Mouse (Mus musculus): ENCODE results near the gene Rpl23a. TPM values are rescaled to one million over a fixed set of nuclear protein-coding genes. Genes with fewer than 3 reads are reported as not detected.

Rpl23a gene
- polyA plus RNA-seq, 1 experiment from 2014 or later: 698 TPM

DNA sequence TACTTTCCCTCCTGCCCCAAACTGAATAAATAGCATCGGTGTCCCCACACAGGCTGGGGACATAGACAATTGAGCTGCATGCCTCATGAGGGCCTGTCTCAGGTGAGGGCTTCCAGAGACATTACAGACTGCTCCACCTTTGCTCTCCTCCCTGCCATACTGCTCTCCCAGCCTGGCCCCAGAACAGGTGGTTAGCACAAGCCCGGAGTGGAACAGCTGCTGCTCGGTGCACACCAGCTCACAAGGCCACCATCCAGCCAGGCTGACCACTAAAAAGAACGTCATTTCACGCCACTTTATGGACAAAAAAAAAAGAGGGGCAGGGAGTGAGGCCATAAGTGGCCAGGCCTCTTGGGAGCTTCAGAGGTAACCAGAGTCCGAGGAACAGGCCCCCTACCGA lies 23.8 kb upstream of the Rpl23a start:
- no peak for ATAC-seq
- Histone ChIP-seq H3K36me3 (ENCODE audit: control insufficient read depth, insufficient read depth, low read length) (peaks cover 38% of the 10 kb centered on the region), H3K4me1 (ENCODE audit: control insufficient read depth, insufficient read depth, low read length) (no peaks in the 10 kb centered on the region), H3K4me2 (ENCODE audit: low read length) (no peak overlapping the region), H3K27ac (ENCODE audit: low read length) (no peak overlapping the region), H3K9ac (ENCODE audit: low read depth, low read length) (no peak overlapping the region), H3K27me3 (ENCODE audit: control insufficient read depth, insufficient read depth, low read depth, low read length) (no peaks in the 10 kb centered on the region), H3K4me3 (ENCODE audit: low read depth, low read length) (no peak overlapping the region), H3K9me3 (replicated peaks; ENCODE audit: control insufficient read depth, low read length, poor library complexity, severe bottlenecking) (no peaks in the 10 kb centered on the region)
- whole genome bisulfite sequencing: 92% methylated on average over 7 of the region's 7 CpGs

DNA sequence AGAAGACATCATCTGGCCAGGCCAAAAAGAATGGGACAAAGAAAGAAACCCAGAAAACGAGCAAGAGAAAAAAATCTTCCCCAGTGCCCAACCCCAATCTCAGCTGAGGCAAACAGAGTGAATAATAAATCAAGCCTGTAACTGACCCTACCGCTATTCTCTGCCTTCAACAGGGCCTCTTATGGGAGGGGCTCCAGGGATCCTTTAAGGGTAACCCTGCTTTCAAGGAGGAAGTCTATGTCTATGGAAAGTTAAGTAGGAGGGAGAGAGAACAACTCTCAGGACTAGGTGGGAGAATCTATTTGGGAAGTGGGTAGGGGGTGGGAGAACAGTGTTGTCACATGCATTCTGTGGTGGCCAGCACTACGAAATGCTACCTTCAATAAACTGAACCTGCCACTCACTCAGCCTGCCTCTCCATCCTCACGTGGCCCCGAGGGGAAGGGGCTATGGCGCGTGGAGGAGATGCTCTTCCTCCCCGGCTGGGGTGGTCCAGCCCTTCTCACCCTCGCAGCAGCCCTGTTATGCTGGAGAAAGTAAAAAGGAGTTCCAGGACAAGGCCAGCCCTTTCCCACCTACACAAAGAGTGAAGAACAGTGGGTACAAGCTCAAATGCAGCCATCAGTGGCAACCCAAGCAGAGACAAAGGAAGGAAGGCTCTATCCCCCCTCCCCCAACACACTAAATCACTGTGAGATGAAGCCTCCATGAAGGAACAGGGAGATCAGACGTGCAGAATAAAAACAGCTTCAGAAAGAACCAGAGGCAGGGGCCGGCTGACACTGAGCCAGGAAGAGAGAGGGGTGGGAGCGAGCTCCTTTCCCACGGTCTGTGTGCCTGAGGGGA lies 22.2 kb upstream of the Rpl23a start:
- no peak overlapping the region for H3K4me3 ChIP-seq (ENCODE audit: low read depth, low read length)
- ATAC-seq: no peak
- H3K36me3 ChIP-seq (ENCODE audit: control insufficient read depth, insufficient read depth, low read length): peaks cover 25% of the 10 kb centered on the region
- no peaks in the 10 kb centered on the region for H3K9me3 ChIP-seq (replicated peaks; ENCODE audit: control insufficient read depth, low read length, poor library complexity, severe bottlenecking)
- H3K4me1 ChIP-seq (ENCODE audit: control insufficient read depth, insufficient read depth, low read length): no peaks in the 10 kb centered on the region
- H3K4me2 ChIP-seq (ENCODE audit: low read length): no peak overlapping the region
- no peaks in the 10 kb centered on the region for H3K27me3 ChIP-seq (ENCODE audit: control insufficient read depth, insufficient read depth, low read depth, low read length)
- 73% methylated on average over 13 of the region's 13 CpGs for WGBS
- peak overlapping the region; percentile 59; the same call in 1 of the 2 replicates for H3K27ac ChIP-seq (ENCODE audit: low read length)
- no peak overlapping the region for H3K9ac ChIP-seq (ENCODE audit: low read depth, low read length)

DNA sequence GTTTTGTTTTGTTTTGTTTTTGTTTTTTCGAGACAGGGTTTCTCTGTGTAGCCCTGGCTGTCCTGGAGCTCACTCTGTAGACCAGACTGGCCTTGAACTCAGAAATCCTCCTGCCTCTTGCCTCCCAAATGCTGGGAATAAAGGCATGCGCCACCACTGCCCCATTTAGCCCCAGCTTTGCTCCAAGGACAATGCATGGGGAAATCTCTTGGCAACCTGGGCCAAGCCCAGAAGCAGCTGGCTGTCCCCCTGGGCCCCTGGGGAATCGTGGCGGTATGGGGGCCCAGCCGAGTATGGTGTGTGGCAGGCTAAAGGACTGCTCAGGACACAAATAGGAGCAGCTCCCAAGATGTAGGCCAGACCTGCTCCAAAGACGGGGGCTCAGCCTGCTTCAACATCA lies 20.9 kb upstream of the Rpl23a start:
- H3K4me1 ChIP-seq (ENCODE audit: control insufficient read depth, insufficient read depth, low read length): no peaks in the 10 kb centered on the region
- WGBS: 72% methylated on average over 6 of the region's 6 CpGs
- H3K9ac ChIP-seq (ENCODE audit: low read depth, low read length): no peak overlapping the region
- no peak overlapping the region for H3K4me3 ChIP-seq (ENCODE audit: low read depth, low read length)
- no peak overlapping the region for H3K27ac ChIP-seq (ENCODE audit: low read length)
- H3K27me3 ChIP-seq (ENCODE audit: control insufficient read depth, insufficient read depth, low read depth, low read length): no peaks in the 10 kb centered on the region
- peaks cover 17% of the 10 kb centered on the region for H3K36me3 ChIP-seq (ENCODE audit: control insufficient read depth, insufficient read depth, low read length)
- no peaks in the 10 kb centered on the region for H3K9me3 ChIP-seq (replicated peaks; ENCODE audit: control insufficient read depth, low read length, poor library complexity, severe bottlenecking)
- ATAC-seq: no peak
- H3K4me2 ChIP-seq (ENCODE audit: low read length): no peak overlapping the region

DNA sequence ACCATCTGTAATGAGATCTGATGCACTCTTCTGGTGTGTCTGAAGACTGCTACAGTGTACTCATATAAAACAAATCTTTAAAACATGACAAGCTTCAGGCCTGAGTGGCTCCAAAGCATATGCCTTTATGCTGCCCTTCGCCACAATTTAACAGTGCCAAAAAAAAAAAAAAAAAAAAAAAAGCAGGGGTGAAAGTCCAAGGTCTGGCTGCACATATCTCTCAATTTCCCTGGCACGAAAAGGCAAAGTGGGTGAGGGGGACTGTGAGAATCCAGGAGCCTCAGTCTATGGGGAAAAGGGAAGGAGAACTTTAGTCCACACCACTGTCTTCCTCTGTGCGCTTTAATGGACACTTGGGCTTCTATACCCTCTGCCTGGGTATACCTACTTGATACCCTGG lies 19.0 kb upstream of the Rpl23a start:
- Histone ChIP-seq H3K27ac (ENCODE audit: low read length) (no peak overlapping the region), H3K36me3 (ENCODE audit: control insufficient read depth, insufficient read depth, low read length) (peaks cover 13% of the 10 kb centered on the region), H3K4me2 (ENCODE audit: low read length) (no peak overlapping the region), H3K4me1 (ENCODE audit: control insufficient read depth, insufficient read depth, low read length) (no peaks in the 10 kb centered on the region), H3K27me3 (ENCODE audit: control insufficient read depth, insufficient read depth, low read depth, low read length) (no peaks in the 10 kb centered on the region), H3K4me3 (ENCODE audit: low read depth, low read length) (no peak overlapping the region), H3K9ac (ENCODE audit: low read depth, low read length) (no peak overlapping the region), H3K9me3 (replicated peaks; ENCODE audit: control insufficient read depth, low read length, poor library complexity, severe bottlenecking) (no peaks in the 10 kb centered on the region)
- WGBS: 94% methylated on average over 3 of the region's 3 CpGs
- no peak for ATAC-seq

DNA sequence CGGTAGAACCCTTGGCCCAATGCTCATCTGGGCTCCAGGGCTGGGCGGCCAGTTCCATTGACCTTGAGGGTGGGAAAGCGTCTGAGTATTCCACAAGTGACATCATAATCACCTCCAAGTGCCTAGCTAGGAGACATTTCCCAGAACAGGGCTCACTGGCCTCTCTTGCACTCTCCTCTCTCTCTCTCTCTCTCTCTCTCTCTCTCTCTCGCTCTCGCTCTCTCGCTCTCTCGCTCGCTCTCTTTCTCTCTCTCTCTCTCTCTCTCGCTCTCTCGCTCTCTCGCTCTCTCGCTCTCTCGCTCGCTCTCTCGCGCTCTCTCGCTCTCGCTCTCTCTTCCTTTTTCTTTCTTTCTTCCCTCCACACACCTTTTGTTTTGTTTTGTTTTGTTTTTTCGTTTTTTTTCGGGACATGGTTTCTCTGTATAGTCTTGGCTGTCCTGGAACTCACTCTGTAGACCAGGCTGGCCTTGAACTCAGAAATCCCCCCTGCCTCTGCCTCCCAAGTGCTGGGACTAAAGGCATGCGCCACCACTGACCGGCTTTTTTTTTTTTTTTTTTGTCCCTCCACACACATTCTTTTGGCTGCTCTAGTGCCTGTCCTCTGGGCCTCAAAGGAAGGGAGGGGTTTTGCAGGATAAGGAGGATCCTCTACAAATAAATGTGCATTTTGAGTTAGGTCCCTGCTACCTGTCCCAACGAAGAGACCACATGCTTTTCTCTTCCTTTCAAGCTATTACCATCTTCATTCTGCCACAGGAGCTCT lies 11.9 kb upstream of the Rpl23a start:
- ATAC-seq: no peak
- Histone ChIP-seq H3K9me3 (replicated peaks; ENCODE audit: control insufficient read depth, low read length, poor library complexity, severe bottlenecking) (no peaks in the 10 kb centered on the region), H3K4me2 (ENCODE audit: low read length) (peak overlapping the region; percentile 52), H3K9ac (ENCODE audit: low read depth, low read length) (no peak overlapping the region), H3K27ac (ENCODE audit: low read length) (no peak overlapping the region), H3K27me3 (ENCODE audit: control insufficient read depth, insufficient read depth, low read depth, low read length) (no peaks in the 10 kb centered on the region), H3K36me3 (ENCODE audit: control insufficient read depth, insufficient read depth, low read length) (peaks cover 20% of the 10 kb centered on the region), H3K4me3 (ENCODE audit: low read depth, low read length) (peak overlapping the region; percentile 30), H3K4me1 (ENCODE audit: control insufficient read depth, insufficient read depth, low read length) (0 out of 2 replicates have a peak, but pooled peaks cover 4% of the 10 kb centered on the region)
- WGBS: 56% methylated on average over 23 of the region's 23 CpGs

DNA sequence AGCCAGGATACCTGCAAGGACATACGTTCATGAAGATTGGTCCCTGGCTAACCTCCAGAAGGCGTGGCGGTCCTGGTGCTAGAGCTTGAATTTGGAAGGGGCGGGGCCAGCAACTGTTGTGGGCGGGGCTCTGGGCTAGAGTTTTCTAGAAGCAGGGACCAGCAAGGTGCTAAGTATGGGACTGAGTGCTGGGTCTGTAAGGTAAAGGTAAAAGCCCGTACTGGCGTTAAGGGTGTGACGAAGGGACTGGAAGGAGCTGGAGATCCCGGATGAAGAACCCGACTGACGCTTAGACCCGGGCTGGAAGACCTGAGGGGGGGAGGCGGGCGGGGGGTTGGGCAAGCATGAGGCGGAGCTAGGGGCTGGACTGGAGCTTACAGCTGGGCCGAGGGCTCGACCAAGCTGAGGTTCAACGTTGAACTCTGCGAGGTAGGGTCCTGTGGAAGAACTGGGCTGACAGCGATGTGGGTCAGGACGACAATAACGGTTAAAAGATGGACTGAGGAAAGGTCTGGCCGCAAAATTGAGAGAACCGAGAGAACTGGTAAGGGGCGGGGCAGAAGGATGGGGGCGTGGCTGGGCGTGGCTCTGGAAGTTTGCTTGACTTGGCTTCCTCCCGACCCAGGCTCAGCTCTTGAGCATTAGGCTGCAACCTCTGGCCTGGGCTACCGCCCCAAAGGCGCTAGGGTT lies 11.2 kb upstream of the Rpl23a start:
- Histone ChIP-seq H3K27me3 (ENCODE audit: control insufficient read depth, insufficient read depth, low read depth, low read length) (no peaks in the 10 kb centered on the region), H3K4me1 (ENCODE audit: control insufficient read depth, insufficient read depth, low read length) (peaks cover 11% of the 10 kb centered on the region), H3K9ac (ENCODE audit: low read depth, low read length) (no peak overlapping the region; the same call in 1 of the 2 replicates), H3K36me3 (ENCODE audit: control insufficient read depth, insufficient read depth, low read length) (peaks cover 20% of the 10 kb centered on the region), H3K4me3 (ENCODE audit: low read depth, low read length) (peak overlapping the region; percentile 30), H3K4me2 (ENCODE audit: low read length) (peak overlapping the region; percentile 52), H3K27ac (ENCODE audit: low read length) (no peak overlapping the region), H3K9me3 (replicated peaks; ENCODE audit: control insufficient read depth, low read length, poor library complexity, severe bottlenecking) (no peaks in the 10 kb centered on the region)
- WGBS: 5% methylated on average over 28 of the region's 30 CpGs
- no peak; the same call in 1 of the 2 replicates for ATAC-seq

DNA sequence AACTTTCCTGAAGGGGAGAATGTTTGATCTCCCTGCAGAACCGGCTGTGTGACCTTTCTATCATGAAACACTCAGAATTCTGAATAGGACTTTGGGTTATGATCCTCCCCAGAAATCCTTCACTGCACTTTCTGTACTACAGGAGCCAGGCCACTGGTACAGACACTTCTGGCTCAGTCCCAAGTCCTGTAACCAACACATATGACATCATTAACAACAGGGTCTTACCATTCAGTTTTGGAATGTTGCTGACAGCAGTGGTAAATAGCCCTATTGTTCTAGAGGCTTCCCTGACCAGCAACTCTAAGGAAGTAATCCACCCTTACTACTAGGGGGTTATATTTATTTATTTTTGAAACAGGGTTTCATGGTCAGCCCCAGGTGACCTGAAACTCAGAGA lies 9.7 kb upstream of the Rpl23a start, which contains the start of gene Proca1:
Gene Proca1, plus strand, starts transcription at position 280 of the 400 bp plus-strand sequence.
- Histone ChIP-seq H3K9ac (ENCODE audit: low read depth, low read length) (no peak within 1 kb of the TSS), H3K36me3 (ENCODE audit: control insufficient read depth, insufficient read depth, low read length) (peaks cover 20% of the 10 kb centered on the region), H3K27ac (ENCODE audit: low read length) (no peak within 1 kb of the TSS), H3K27me3 (ENCODE audit: control insufficient read depth, insufficient read depth, low read depth, low read length) (no peaks in the 10 kb centered on the region), H3K4me2 (ENCODE audit: low read length) (peak within 1 kb of the TSS; percentile 52; the same call in 1 of the 2 replicates), H3K9me3 (replicated peaks; ENCODE audit: control insufficient read depth, low read length, poor library complexity, severe bottlenecking) (no peaks in the 10 kb centered on the region), H3K4me1 (ENCODE audit: control insufficient read depth, insufficient read depth, low read length) (peaks cover 12% of the 10 kb centered on the region), H3K4me3 (ENCODE audit: low read depth, low read length) (no peak within 1 kb of the TSS)
- no peak for ATAC-seq
- 81% methylated on average over 1 of the region's 1 CpGs for WGBS

DNA sequence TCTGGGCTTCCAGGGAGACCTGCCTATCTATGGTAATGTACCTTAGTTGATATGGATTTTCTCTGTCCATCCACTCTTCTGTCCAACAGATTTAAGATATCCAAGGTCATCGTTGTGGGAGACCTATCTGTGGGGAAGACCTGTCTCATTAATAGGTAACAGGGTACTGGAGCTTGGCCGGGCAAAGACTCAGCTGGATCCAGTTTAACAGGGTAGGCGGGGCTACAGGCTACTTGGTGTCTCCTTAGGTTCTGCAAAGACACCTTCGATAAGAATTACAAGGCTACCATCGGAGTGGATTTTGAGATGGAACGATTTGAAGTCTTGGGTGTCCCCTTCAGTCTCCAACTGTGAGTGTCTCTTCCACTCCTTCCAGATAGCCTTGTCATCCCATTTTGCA lies 6.7 kb upstream of the Rpl23a start:
- peaks cover 17% of the 10 kb centered on the region for H3K4me1 ChIP-seq (ENCODE audit: control insufficient read depth, insufficient read depth, low read length)
- WGBS: 75% methylated on average over 6 of the region's 6 CpGs
- H3K4me2 ChIP-seq (ENCODE audit: low read length): peak overlapping the region; percentile 74
- H3K36me3 ChIP-seq (ENCODE audit: control insufficient read depth, insufficient read depth, low read length): peaks cover 20% of the 10 kb centered on the region
- H3K4me3 ChIP-seq (ENCODE audit: low read depth, low read length): peak overlapping the region; percentile 80
- peak overlapping the region; percentile 93 for H3K27ac ChIP-seq (ENCODE audit: low read length)
- no peak overlapping the region; the same call in 1 of the 2 replicates for H3K9ac ChIP-seq (ENCODE audit: low read depth, low read length)
- no peak for ATAC-seq
- no peaks in the 10 kb centered on the region for H3K9me3 ChIP-seq (replicated peaks; ENCODE audit: control insufficient read depth, low read length, poor library complexity, severe bottlenecking)
- H3K27me3 ChIP-seq (ENCODE audit: control insufficient read depth, insufficient read depth, low read depth, low read length): no peaks in the 10 kb centered on the region
